Mouse (Mus musculus): ENCODE results near the gene Nop53. TPM values are rescaled to one million over a fixed set of nuclear protein-coding genes. Genes with fewer than 3 reads are reported as not detected.

Gene Nop53
- polyA plus RNA-seq, 1 experiment: 504 TPM

GRCm38 (mm10) chr7:15961798-15962197 lies 15.9 kb upstream of the Nop53 start:
- TF ChIP-seq GATA1 (IDR thresholded peaks at IDR 0.05; ENCODE audit: borderline replicate concordance, low read length) (no peak), FLI1 (IDR thresholded peaks at IDR 0.05; ENCODE audit: low read length) (no peak)
- Histone ChIP-seq H3K9me3 (peaks cover 13% of the 10 kb centered on the region), H3K4me3 (replicated peaks) (no peak overlapping the region), H3K27me3 (replicated peaks) (peaks cover 62% of the 10 kb centered on the region), H3K4me1 (peaks cover 62% of the 10 kb centered on the region), H3K36me3 (replicated peaks; ENCODE audit: low read length) (peaks cover 8% of the 10 kb centered on the region)

- H3K4me3 ChIP-seq (replicated peaks): no peak overlapping the region
- H3K9me3 ChIP-seq: peaks cover 19% of the 10 kb centered on the region
- TF ChIP-seq GATA1 (IDR thresholded peaks at IDR 0.05; ENCODE audit: borderline replicate concordance, low read length): no peak
- TF ChIP-seq FLI1 (IDR thresholded peaks at IDR 0.05; ENCODE audit: low read length): no peak
- peaks cover 14% of the 10 kb centered on the region for H3K36me3 ChIP-seq (replicated peaks; ENCODE audit: low read length)
- peaks cover 62% of the 10 kb centered on the region for H3K27me3 ChIP-seq (replicated peaks)
- H3K4me1 ChIP-seq: peaks cover 56% of the 10 kb centered on the region
Measured at GRCm38 (mm10) chr7:15961239-15961638, 15.4 kb upstream of the Nop53 start.

GRCm38 (mm10) chr7:15960691-15961090 lies 14.8 kb upstream of the Nop53 start:
- H3K9me3 ChIP-seq: peaks cover 24% of the 10 kb centered on the region
- no peak for TF ChIP-seq GATA1 (IDR thresholded peaks at IDR 0.05; ENCODE audit: borderline replicate concordance, low read length)
- no peak for TF ChIP-seq FLI1 (IDR thresholded peaks at IDR 0.05; ENCODE audit: low read length)
- H3K4me1 ChIP-seq: peaks cover 59% of the 10 kb centered on the region
- H3K4me3 ChIP-seq (replicated peaks): no peak overlapping the region
- peaks cover 61% of the 10 kb centered on the region for H3K27me3 ChIP-seq (replicated peaks)
- peaks cover 15% of the 10 kb centered on the region for H3K36me3 ChIP-seq (replicated peaks; ENCODE audit: low read length)

- peaks cover 41% of the 10 kb centered on the region for H3K27me3 ChIP-seq (replicated peaks)
- peaks cover 15% of the 10 kb centered on the region for H3K36me3 ChIP-seq (replicated peaks; ENCODE audit: low read length)
- H3K9me3 ChIP-seq: peaks cover 38% of the 10 kb centered on the region
- peaks cover 67% of the 10 kb centered on the region for H3K4me1 ChIP-seq
- H3K4me3 ChIP-seq (replicated peaks): no peak overlapping the region
- TF ChIP-seq GATA1 (IDR thresholded peaks at IDR 0.05; ENCODE audit: borderline replicate concordance, low read length) (no peak), FLI1 (IDR thresholded peaks at IDR 0.05; ENCODE audit: low read length) (no peak)
Measured at GRCm38 (mm10) chr7:15956143-15956542, 10.3 kb upstream of the Nop53 start.

GRCm38 (mm10) chr7:15955509-15955908 lies 9.6 kb upstream of the Nop53 start:
- peaks cover 60% of the 10 kb centered on the region for H3K4me1 ChIP-seq
- peak overlapping the region; percentile 87 for H3K4me3 ChIP-seq (replicated peaks)
- TF ChIP-seq GATA1 (IDR thresholded peaks at IDR 0.05; ENCODE audit: borderline replicate concordance, low read length) (no peak), FLI1 (IDR thresholded peaks at IDR 0.05; ENCODE audit: low read length) (no peak)

GRCm38 (mm10) chr7:15954978-15955443 lies 9.1 kb upstream of the Nop53 start:
- peaks cover 15% of the 10 kb centered on the region for H3K36me3 ChIP-seq (replicated peaks; ENCODE audit: low read length)
- peaks cover 38% of the 10 kb centered on the region for H3K9me3 ChIP-seq
- H3K27me3 ChIP-seq (replicated peaks): peaks cover 46% of the 10 kb centered on the region
- H3K4me3 ChIP-seq (replicated peaks): peak overlapping the region; percentile 87
- TF ChIP-seq GATA1 (IDR thresholded peaks at IDR 0.05; ENCODE audit: borderline replicate concordance, low read length): no peak
- TF ChIP-seq FLI1 (IDR thresholded peaks at IDR 0.05; ENCODE audit: low read length): no peak
- peaks cover 58% of the 10 kb centered on the region for H3K4me1 ChIP-seq

More at GRCm38 (mm10) chr7:15955509-15955908, 9.6 kb upstream of the Nop53 start:
- Histone ChIP-seq H3K9me3 (peaks cover 38% of the 10 kb centered on the region), H3K36me3 (replicated peaks; ENCODE audit: low read length) (peaks cover 15% of the 10 kb centered on the region), H3K27me3 (replicated peaks) (peaks cover 41% of the 10 kb centered on the region)

GRCm38 (mm10) chr7:15954436-15954835 lies 8.6 kb upstream of the Nop53 start:
- peaks cover 46% of the 10 kb centered on the region for H3K27me3 ChIP-seq (replicated peaks)
- peaks cover 38% of the 10 kb centered on the region for H3K9me3 ChIP-seq
- no peak for TF ChIP-seq GATA1 (IDR thresholded peaks at IDR 0.05; ENCODE audit: borderline replicate concordance, low read length)
- no peak for TF ChIP-seq FLI1 (IDR thresholded peaks at IDR 0.05; ENCODE audit: low read length)
- H3K4me1 ChIP-seq: peaks cover 58% of the 10 kb centered on the region
- peak overlapping the region; percentile 87 for H3K4me3 ChIP-seq (replicated peaks)
- peaks cover 15% of the 10 kb centered on the region for H3K36me3 ChIP-seq (replicated peaks; ENCODE audit: low read length)

GRCm38 (mm10) chr7:15953307-15954074 lies 7.6 kb upstream of the Nop53 start:
- H3K4me1 ChIP-seq: peaks cover 66% of the 10 kb centered on the region
- H3K4me3 ChIP-seq (replicated peaks): peak overlapping the region; percentile 73
- peaks cover 15% of the 10 kb centered on the region for H3K36me3 ChIP-seq (replicated peaks; ENCODE audit: low read length)
- peaks cover 38% of the 10 kb centered on the region for H3K9me3 ChIP-seq
- peaks cover 55% of the 10 kb centered on the region for H3K27me3 ChIP-seq (replicated peaks)
- TF ChIP-seq GATA1 (IDR thresholded peaks at IDR 0.05; ENCODE audit: borderline replicate concordance, low read length): peak; percentile 49; the same call in 1 of the 3 replicates
- TF ChIP-seq FLI1 (IDR thresholded peaks at IDR 0.05; ENCODE audit: low read length): no peak

GRCm38 (mm10) chr7:15952416-15952815 lies 6.5 kb upstream of the Nop53 start:
- TF ChIP-seq FLI1 (IDR thresholded peaks at IDR 0.05; ENCODE audit: low read length): no peak
- no peak for TF ChIP-seq GATA1 (IDR thresholded peaks at IDR 0.05; ENCODE audit: borderline replicate concordance, low read length)
- Histone ChIP-seq H3K36me3 (replicated peaks; ENCODE audit: low read length) (peaks cover 12% of the 10 kb centered on the region), H3K9me3 (peaks cover 31% of the 10 kb centered on the region), H3K27me3 (replicated peaks) (peaks cover 53% of the 10 kb centered on the region), H3K4me3 (replicated peaks) (no peak overlapping the region), H3K4me1 (peaks cover 77% of the 10 kb centered on the region)

- H3K4me1 ChIP-seq: peaks cover 78% of the 10 kb centered on the region
Measured at GRCm38 (mm10) chr7:15950008-15950407, 4.1 kb upstream of the Nop53 start.

More at GRCm38 (mm10) chr7:15950008-15950407, 4.1 kb upstream of the Nop53 start:
- TF ChIP-seq FLI1 (IDR thresholded peaks at IDR 0.05; ENCODE audit: low read length) (no peak), GATA1 (IDR thresholded peaks at IDR 0.05; ENCODE audit: borderline replicate concordance, low read length) (no peak)
- Histone ChIP-seq H3K9me3 (peaks cover 14% of the 10 kb centered on the region), H3K36me3 (replicated peaks; ENCODE audit: low read length) (no peaks in the 10 kb centered on the region), H3K27me3 (replicated peaks) (peaks cover 44% of the 10 kb centered on the region), H3K4me3 (replicated peaks) (no peak overlapping the region)
